Mouse (Mus musculus): ENCODE measurements around the gene F3. TPM values are rescaled to one million over a fixed set of nuclear protein-coding genes. Genes with fewer than 3 reads are reported as not detected.
"Not testable (repeated sequence)": the region's sequence is repeated elsewhere in the genome, so short reads cannot be mapped to it uniquely, and the experiment has no call there.

The F3 gene
- polyA plus RNA-seq, 1 experiment from 2014 or later, result 5.0 TPM

DNA sequence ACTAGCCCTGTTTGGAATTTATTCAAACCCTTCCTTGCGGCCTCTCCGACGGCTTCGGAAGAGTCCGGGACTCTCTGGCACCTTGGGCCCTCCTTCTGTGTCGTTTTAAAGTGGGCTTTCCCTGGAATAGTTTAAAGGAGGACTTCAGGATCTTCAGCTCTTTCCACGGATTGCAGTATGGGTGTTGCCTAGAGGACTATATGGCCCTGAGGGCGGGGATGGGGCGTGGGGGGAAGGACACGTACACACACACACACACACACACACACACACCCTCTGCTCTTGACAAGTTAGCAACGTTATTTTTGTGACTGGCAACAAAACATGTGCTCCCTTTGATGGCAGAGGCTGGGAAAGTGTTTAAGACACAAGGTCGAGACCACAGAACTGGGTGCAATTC is 1.2 kb downstream of the F3 start:
- Histone ChIP-seq H3K4me1 (replicated peaks) (peaks cover 31% of the 10 kb centered on the region), H3K4me3 (replicated peaks) (peak overlapping the region; percentile 68), H3K9me3 (no peaks in the 10 kb centered on the region), H3K27me3 (peaks cover 32% of the 10 kb centered on the region), H3K36me3 (no peaks in the 10 kb centered on the region), H3K9ac (replicated peaks) (no peak overlapping the region), H3K27ac (no peak overlapping the region), H3K4me2 (replicated peaks) (peak overlapping the region; percentile 84)
- no peak for ATAC-seq
- WGBS, result 47% methylated on average over 12 of the region's 12 CpGs

DNA sequence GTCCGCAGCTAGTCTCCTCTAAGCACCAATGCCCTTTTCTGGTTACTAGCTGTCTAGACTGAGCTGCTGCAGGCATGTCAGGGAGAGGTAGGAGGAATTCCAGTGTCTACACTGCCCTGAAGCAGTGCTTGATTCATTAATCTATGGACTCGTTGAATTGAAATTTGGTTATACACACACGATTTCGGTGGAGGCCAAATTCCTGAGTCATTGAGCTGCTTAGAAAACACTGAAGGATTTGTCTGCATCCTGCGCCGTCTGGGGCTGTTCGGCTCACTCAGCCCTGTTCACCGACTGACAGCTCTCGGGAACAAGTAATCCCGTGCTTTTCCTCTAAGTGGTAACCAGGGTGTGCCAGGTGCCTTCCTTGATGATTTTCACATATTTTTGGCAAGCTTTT is 2.3 kb downstream of the F3 start:
- Histone ChIP-seq H3K4me3 (replicated peaks) (no peak overlapping the region), H3K27ac (no peak overlapping the region), H3K27me3 (peaks cover 29% of the 10 kb centered on the region), H3K9me3 (no peaks in the 10 kb centered on the region), H3K4me2 (replicated peaks) (no peak overlapping the region), H3K9ac (replicated peaks) (no peak overlapping the region), H3K4me1 (replicated peaks) (peaks cover 31% of the 10 kb centered on the region), H3K36me3 (no peaks in the 10 kb centered on the region)
- ATAC-seq, result no peak
- WGBS, result 73% methylated on average over 10 of the region's 10 CpGs

DNA sequence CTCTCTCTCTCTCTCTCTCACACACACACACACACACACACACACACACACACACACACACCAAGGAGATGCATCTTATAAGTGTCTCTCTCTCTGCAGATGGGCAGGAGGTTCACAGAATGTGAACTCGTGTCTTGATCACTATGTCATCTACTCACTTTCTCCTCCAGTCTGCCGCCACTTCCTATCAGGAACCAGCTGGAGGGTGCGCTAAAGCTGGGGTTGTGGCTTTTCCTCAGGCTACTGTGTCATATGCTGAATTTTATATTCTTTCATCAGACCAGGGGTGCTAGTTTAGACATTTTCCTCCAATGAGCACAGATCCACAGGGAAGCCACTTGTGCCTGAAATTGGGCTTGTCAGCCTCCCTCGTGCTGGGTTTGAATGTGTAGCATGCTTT is 6.3 kb downstream of the F3 start:
- no peak overlapping the region for H3K4me2 ChIP-seq (replicated peaks)
- no peak for ATAC-seq
- H3K4me1 ChIP-seq (replicated peaks), result peaks cover under 1% of the 10 kb centered on the region; the same call in 1 of the 2 replicates
- no peak overlapping the region for H3K9ac ChIP-seq (replicated peaks)
- peaks cover 13% of the 10 kb centered on the region for H3K27me3 ChIP-seq
- no peak overlapping the region for H3K27ac ChIP-seq
- no peak overlapping the region for H3K4me3 ChIP-seq (replicated peaks)
- WGBS, result 88% methylated on average over 4 of the region's 4 CpGs
- H3K9me3 ChIP-seq, result no peaks in the 10 kb centered on the region
- H3K36me3 ChIP-seq, result peaks cover 14% of the 10 kb centered on the region

DNA sequence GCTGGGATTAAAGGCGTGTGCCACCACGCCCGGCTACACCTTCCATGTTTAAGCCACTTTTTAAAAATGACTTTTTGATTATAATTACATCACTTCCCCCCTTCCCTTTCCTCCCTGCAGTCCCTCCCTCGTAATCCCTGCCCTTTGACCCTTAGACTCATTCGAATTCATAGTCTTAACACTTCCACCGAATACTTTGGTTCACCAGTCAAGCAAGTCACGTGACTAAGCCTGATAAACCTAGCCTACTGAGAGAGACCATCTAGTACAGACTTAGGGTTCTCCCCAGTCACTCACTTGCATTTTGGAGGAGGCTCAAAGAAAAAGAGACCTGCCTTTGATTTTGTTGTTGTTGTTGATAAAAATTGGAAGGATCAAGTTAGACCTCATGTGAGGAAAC is 12.2 kb downstream of the F3 start:
- 62% methylated on average over 7 of the region's 7 CpGs for WGBS
- H3K27me3 ChIP-seq, result no peaks in the 10 kb centered on the region
- H3K4me2 ChIP-seq (replicated peaks), result no peak overlapping the region
- H3K4me1 ChIP-seq (replicated peaks), result peaks cover 7% of the 10 kb centered on the region
- no peak overlapping the region for H3K27ac ChIP-seq
- peaks cover 14% of the 10 kb centered on the region for H3K36me3 ChIP-seq
- no peaks in the 10 kb centered on the region for H3K9me3 ChIP-seq
- H3K9ac ChIP-seq (replicated peaks), result no peak overlapping the region
- no peak overlapping the region for H3K4me3 ChIP-seq (replicated peaks)
- 0 out of 2 replicates have a peak, but pooled peaks have one; percentile 2 for ATAC-seq

DNA sequence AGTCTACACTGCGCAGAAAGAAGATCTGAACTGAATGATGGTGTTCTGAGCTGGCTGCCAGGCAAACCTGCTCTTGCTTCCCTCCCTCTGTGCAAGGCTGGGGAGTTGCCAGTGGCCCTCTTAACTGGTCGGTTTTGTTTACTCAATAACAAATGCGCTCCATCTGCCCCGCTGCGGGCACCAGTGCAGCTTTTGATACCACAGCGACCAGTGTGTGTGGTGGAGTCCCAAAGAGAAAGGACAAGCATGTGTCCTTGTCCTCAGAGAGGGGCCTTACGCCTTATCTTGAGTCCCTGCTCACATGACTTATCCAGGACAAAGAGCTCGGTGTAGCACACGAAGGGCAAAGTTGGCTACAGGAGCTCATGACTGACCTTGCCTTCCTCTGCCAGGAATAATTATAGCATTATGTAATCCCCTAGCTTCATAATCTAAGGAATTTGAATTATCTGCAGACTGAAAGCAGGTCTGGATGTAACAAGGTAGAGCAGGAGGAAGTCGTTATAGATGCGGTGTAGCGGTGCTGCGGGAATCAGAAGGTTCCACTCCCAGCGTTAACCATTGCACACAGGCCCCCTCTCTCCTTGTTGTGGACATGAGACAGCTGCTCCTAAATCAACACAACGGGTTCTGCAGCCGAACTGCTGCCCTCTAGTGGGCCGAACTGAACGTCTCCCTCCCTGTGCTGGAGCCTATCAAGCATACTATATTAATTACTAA is 12.8 kb downstream of the F3 start:
- Histone ChIP-seq H3K36me3 (peaks cover 14% of the 10 kb centered on the region), H3K9me3 (no peaks in the 10 kb centered on the region), H3K4me1 (replicated peaks) (peaks cover 7% of the 10 kb centered on the region), H3K27me3 (no peaks in the 10 kb centered on the region), H3K4me2 (replicated peaks) (no peak overlapping the region), H3K27ac (no peak overlapping the region), H3K9ac (replicated peaks) (no peak overlapping the region), H3K4me3 (replicated peaks) (no peak overlapping the region)
- peak; percentile 85 for ATAC-seq
- 31% methylated on average over 18 of the region's 18 CpGs for WGBS

DNA sequence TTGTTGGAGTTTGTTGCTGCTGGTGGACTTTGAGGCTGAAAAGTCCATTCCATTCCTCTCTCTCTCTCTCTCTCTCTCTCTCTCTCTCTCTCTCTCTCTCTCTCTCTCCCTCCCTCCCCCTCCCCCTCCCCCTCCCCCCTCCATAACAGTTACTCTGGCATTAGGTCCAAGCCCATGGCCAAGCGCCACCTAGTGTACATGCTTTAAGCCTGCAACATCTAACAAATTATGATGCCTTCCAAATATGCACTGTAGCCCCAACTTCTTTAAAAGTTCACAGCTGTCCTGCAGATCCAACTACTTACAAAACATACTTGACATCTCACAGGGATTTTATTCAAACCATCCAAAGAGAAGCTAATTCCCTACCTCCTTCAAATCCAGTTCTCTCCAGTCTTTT is 14.1 kb downstream of the F3 start:
- Histone ChIP-seq H3K27me3 (no peaks in the 10 kb centered on the region), H3K27ac (no peak overlapping the region), H3K9me3 (no peaks in the 10 kb centered on the region), H3K36me3 (peaks cover 7% of the 10 kb centered on the region; the same call in 1 of the 2 replicates), H3K4me3 (replicated peaks) (no peak overlapping the region), H3K4me2 (replicated peaks) (no peak overlapping the region), H3K9ac (replicated peaks) (no peak overlapping the region), H3K4me1 (replicated peaks) (peaks cover 7% of the 10 kb centered on the region)
- 15% methylated on average over 1 of the region's 1 CpGs for WGBS
- ATAC-seq, result no peak

DNA sequence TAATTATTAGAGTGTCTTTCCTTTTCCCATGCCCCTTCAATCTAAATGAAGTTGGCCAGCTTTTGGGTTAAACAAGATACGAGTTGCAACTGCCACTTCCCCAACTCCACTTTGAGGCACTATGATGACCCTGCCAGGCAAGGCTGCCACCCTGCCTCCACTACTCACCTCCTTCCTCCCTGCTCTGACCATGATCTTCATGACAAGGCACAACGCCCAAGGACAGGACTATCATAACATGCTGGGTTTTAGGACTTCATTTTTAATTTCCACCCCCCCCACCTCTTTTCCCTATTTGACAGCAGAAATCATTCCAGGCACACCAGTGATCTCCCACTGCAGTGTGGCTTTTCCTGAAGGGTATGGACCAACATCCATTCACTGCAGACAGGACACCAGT is 14.6 kb downstream of the F3 start:
- Histone ChIP-seq H3K9ac (replicated peaks) (no peak overlapping the region), H3K36me3 (0 out of 2 replicates have a peak, but pooled peaks cover 4% of the 10 kb centered on the region), H3K27ac (no peak overlapping the region), H3K4me1 (replicated peaks) (peaks cover 7% of the 10 kb centered on the region), H3K27me3 (no peaks in the 10 kb centered on the region), H3K4me2 (replicated peaks) (no peak overlapping the region), H3K4me3 (replicated peaks) (no peak overlapping the region), H3K9me3 (no peaks in the 10 kb centered on the region)
- WGBS, result 66% methylated on average over 2 of the region's 2 CpGs
- no peak for ATAC-seq

DNA sequence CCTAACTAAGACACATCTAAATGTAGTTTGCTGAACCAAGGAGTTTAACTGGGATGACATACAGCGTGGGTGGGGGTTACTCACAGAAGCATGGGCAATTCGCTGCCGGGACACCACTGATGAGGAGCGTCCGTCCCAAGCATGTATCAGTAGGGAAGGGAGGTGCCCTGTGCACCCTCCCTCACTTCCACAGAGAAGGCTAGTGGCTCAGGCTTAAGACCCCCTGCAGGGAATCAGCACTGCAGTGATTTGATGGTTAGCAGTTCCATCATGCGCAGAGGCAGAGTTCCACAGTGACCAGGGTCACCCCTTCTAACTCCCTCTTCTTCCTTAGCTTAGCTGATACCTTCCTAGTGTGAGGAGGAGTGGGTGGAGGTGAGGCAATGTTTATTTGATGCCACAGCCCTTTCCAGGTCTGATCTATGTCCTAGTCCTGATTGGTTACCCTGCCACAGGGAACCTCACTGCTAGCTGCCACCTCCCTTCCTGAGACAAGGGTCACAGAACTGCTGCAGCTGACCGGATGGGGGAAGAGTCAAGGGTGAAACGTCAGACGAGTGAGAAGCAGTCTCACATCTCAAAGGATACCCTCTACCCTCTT is 15.5 kb downstream of the F3 start:
- no peak overlapping the region for H3K4me2 ChIP-seq (replicated peaks)
- no peaks in the 10 kb centered on the region for H3K27me3 ChIP-seq
- peaks cover 7% of the 10 kb centered on the region for H3K4me1 ChIP-seq (replicated peaks)
- H3K36me3 ChIP-seq, result 0 out of 2 replicates have a peak, but pooled peaks cover 4% of the 10 kb centered on the region
- 80% methylated on average over 9 of the region's 9 CpGs for WGBS
- H3K4me3 ChIP-seq (replicated peaks), result no peak overlapping the region
- no peak overlapping the region for H3K9ac ChIP-seq (replicated peaks)
- H3K27ac ChIP-seq, result no peak overlapping the region
- ATAC-seq, result no peak
- no peaks in the 10 kb centered on the region for H3K9me3 ChIP-seq

DNA sequence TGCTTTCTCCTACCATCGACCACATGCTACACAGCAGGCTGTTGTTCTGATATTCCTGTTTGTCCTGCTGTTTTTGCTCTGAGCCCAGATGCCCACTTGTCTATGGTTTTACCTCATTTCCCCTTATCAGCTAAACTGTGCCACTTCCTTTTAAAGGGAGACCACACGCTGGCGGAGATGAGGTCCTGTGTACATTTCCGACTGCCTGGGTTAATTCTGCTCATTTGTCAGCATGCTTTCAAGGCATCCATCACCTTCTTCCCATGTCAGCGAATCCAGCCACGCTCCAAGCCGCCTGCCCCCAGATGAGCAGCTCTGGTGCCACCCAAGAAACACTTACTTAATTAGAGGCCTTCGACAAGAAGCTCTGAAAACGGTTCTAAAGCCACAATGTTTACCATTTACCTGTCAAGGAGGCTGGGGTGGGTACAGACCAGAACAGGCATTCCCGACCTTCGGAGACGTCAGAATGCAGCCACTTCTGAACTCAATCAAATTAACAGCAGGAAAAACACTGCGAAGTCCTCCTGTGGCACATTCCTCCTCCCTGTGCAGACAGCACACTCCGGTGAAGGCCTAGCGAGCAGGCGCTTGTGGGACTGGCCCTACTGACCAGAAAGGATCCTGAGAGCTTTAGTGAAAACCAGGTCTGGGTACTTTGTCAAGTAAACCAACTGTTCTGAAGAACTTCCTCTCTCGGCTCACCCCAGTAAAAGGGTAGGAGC is 16.3 kb downstream of the F3 start:
- H3K9me3 ChIP-seq, result peaks cover 3% of the 10 kb centered on the region; the same call in 1 of the 2 replicates
- H3K36me3 ChIP-seq, result peaks cover 3% of the 10 kb centered on the region; the same call in 1 of the 2 replicates
- whole genome bisulfite sequencing, result 83% methylated on average over 17 of the region's 17 CpGs
- H3K9ac ChIP-seq (replicated peaks), result no peak overlapping the region
- no peaks in the 10 kb centered on the region for H3K27me3 ChIP-seq
- H3K4me3 ChIP-seq (replicated peaks), result no peak overlapping the region
- peaks cover 7% of the 10 kb centered on the region for H3K4me1 ChIP-seq (replicated peaks)
- H3K4me2 ChIP-seq (replicated peaks), result no peak overlapping the region
- no peak for ATAC-seq
- no peak overlapping the region for H3K27ac ChIP-seq

DNA sequence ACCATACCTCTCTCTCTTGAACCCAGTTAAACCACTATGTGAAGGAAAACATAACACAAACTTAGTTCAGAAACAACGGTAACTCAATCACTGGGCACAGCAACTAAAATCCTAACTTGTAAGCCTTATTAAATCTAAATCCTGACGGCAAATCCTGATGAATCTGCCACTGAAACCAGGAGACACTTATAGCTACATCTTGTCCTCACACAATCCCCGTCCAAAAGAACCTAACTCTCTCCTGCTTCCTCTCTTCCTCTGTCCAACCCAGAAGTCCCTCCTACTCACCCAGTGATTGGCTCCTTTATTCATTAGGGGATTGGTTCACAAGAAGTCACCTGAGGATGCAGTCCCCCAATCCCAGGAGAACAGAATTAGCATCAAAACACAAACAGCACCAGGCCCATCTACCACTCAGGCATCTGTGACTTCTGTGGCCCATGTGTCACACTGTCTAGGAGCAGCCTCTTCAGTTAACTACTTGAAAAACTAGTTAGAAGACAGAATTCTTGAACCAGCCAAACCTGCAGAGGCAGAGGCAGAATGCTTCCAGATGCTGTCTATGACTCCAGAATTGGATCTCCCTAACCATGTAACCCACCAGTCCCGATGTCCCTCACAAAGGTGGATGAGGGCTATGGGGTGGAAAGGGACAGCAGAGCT is 18.0 kb downstream of the F3 start:
- H3K4me2 ChIP-seq (replicated peaks); H3K9me3 ChIP-seq; ATAC-seq; H3K9ac ChIP-seq (replicated peaks); H3K27ac ChIP-seq; H3K4me1 ChIP-seq (replicated peaks); H3K27me3 ChIP-seq; H3K36me3 ChIP-seq; H3K4me3 ChIP-seq (replicated peaks): not testable (repeated sequence)
- WGBS, result 94% methylated on average over 4 of the region's 4 CpGs

DNA sequence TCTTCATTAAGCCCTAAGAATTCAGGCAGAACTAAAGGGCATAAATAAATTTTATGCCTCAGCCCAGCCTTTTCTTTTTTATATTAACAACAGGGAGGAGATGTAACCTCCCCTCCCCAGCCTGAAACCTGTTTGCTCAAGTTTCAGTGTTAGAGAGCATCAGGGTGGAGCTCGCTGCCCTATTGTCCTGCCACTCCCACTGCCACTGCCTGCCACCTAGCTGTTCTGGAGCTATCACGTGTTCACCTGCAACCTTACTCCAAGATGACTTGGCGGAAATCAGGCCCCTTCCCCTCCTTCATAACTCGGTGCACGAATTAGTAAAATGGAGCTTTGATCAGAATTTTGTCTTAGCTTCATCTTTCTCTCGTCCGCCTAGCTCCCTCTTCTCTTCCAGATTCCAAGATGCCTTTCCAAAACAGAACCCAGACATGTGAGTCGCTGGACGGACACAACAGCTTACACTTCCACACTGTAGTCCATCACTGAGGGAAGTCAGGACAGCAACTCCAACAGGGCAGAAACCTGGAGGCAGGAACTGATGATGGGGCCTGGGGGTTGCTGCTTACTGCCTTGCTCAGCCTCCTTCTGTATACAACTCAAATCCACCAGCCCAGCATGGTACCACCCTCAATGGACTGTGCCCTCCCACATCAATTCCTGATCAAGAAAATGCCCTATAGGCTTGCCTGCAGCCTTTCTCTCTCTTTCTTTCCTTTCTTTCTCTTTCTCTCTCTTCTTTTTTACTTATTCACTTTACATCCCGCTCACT is 31.2 kb downstream of the F3 start:
- not testable (repeated sequence) for H3K36me3 ChIP-seq; H3K4me2 ChIP-seq (replicated peaks); H3K4me1 ChIP-seq (replicated peaks); H3K9me3 ChIP-seq; H3K27me3 ChIP-seq; H3K9ac ChIP-seq (replicated peaks); H3K4me3 ChIP-seq (replicated peaks); ATAC-seq; H3K27ac ChIP-seq
- 89% methylated on average over 10 of the region's 10 CpGs for WGBS
